Mouse (Mus musculus) v-Abl transformed pro-B cells (cell line): Measurements from ENCODE around the gene Cnn1.

Experiments used
- in situ Hi-C, 2 experiments: fragments of 400-800 bp; cut with MboI; formaldehyde crosslinking; loops; one replicate each; pipeline ENCODE4 v1.15.1; 2025; ENCODE audit not compliant: unreplicated experiment in 2 of 2

Gene Cnn1

GRCm38 (mm10) chr9:22121545-22121944 lies 22.5 kb downstream of the Cnn1 start:
- in situ Hi-C loops, result loop anchor here in 1 of 2 experiments (25.0 kb wide), 1 partner anchor 1484 kb away; the partner anchor contains the start of genes Fbxl12 and Ubl5

GRCm38 (mm10) chr9:22122005-22122404 lies 23.0 kb downstream of the Cnn1 start:
- in situ Hi-C loops, result loop anchor here in 1 of 2 experiments (25.0 kb wide), 1 partner anchor 1485 kb away; the partner anchor contains the start of genes Fbxl12 and Ubl5

- in situ Hi-C loops, result loop anchor here in 1 of 2 experiments (25.0 kb wide), 1 partner anchor 1486 kb away; the partner anchor contains the start of genes Fbxl12 and Ubl5
Observed at GRCm38 (mm10) chr9:22123069-22123609, 24.1 kb downstream of the Cnn1 start.

- in situ Hi-C loops, result loop anchor here in 1 of 2 experiments (25.0 kb wide), 1 partner anchor 1487 kb away; the partner anchor contains the start of genes Fbxl12 and Ubl5
Observed at GRCm38 (mm10) chr9:22124169-22124568, 25.2 kb downstream of the Cnn1 start.

- in situ Hi-C loops, result no loop called here
Observed at GRCm38 (mm10) chr9:22125246-22126027, 26.4 kb downstream of the Cnn1 start.

GRCm38 (mm10) chr9:22131226-22131981 lies 32.4 kb downstream of the Cnn1 start:
- in situ Hi-C loops, result no loop called here

- in situ Hi-C loops, result no loop called here
Observed at GRCm38 (mm10) chr9:22132220-22132619, 33.2 kb downstream of the Cnn1 start.

GRCm38 (mm10) chr9:22134246-22134890 lies 35.4 kb downstream of the Cnn1 start:
- in situ Hi-C loops, result no loop called here

GRCm38 (mm10) chr9:22134988-22135643 lies 36.1 kb downstream of the Cnn1 start:
- in situ Hi-C loops, result no loop called here

- in situ Hi-C loops, result no loop called here
Observed at GRCm38 (mm10) chr9:22135644-22136390, 36.8 kb downstream of the Cnn1 start, which contains the start of gene Acp5. TSS of gene Acp5 (minus strand) at chr9:22135711.

GRCm38 (mm10) chr9:22136765-22137547 lies 37.9 kb downstream of the Cnn1 start:
- in situ Hi-C loops, result no loop called here

- in situ Hi-C loops, result no loop called here
Observed at GRCm38 (mm10) chr9:22138480-22138879, 39.5 kb downstream of the Cnn1 start.

- in situ Hi-C loops, result loop anchor here (5.0 kb wide), 3 partner anchors 32 to 67 kb away; partner anchors contain the start of genes Cnn1 (in 1 of the 2), Gm49318 (in 1 of the 2) and Zfp653 (in 1 of the 2)
Observed at GRCm38 (mm10) chr9:22139746-22140145, 40.7 kb downstream of the Cnn1 start.

- in situ Hi-C loops, result loop anchor here (5.0 kb wide), 3 partner anchors 36 to 71 kb away; partner anchors contain the start of genes Cnn1 (in 1 of the 2), Gm49318 (in 1 of the 2) and Zfp653 (in 1 of the 2)
Observed at GRCm38 (mm10) chr9:22143108-22144037, 44.4 kb downstream of the Cnn1 start.

GRCm38 (mm10) chr9:22144304-22144965 lies 45.4 kb downstream of the Cnn1 start:
- in situ Hi-C loops, result loop anchor here (5.0 kb wide), 3 partner anchors 37 to 72 kb away; partner anchors contain the start of genes Cnn1 (in 1 of the 2), Gm49318 (in 1 of the 2) and Zfp653 (in 1 of the 2)
